Mouse (Mus musculus): ENCODE measurements around the gene Tcf19.

Tcf19 gene

DNA sequence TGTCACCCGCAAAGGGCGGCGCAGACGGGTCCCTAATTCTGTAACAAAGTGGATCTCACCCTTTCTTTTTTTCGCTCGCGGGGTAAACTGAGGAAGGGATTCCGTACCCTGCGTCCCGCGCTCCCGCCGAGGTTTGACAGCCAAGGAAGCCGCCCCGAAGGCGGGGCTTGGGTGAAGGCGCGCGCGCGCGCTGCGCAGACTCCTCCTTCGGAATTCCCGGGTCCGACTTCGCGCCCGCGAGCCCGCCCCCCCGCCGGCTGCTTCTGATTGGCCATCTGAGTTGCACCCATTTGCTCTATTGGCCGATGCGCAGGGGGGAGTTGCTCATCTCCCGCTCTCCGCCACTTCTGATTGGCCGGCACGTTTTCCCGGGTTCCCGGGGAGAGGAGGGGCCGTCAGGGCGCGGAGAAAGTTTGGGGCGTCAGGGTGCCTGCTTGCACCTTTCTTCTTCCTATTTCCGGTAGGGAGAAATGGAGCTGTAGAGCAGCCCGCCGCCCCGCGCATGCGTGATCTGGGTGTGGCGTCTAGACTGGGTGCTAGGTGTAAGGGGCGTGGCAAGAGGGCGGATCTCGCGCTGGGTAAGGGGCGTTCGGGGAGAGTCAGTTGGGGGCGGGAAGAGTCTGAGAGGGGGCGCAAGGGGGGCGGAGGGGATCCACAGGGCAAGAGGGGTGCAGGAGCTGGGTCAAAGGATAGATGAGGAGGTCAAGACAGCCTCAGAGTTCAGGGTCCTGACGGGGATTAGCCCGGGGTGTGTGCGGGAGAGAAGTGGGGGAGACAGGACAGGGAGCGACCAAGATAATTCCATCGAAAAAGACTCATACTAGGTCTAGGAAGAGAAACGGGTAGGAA, at the start of gene Tcf19, which contains the start of gene Cchcr1:
Gene Tcf19 (minus strand): TSS at position 173 of the 849 bp plus-strand sequence.
Gene Cchcr1 (plus strand): TSS at position 449 of the 849 bp plus-strand sequence.
- DNase-seq (ENCODE audit: low spot score) = peak; percentile 87

- no peak for DNase-seq (ENCODE audit: low spot score)
These were observed 41.6 kb upstream of the Tcf19 start for GRCm38 (mm10) chr17:35558216-35558615.

GRCm38 (mm10) chr17:35557351-35557750, 40.7 kb upstream of the Tcf19 start:
- DNase-seq (ENCODE audit: low spot score) = no peak

DNA sequence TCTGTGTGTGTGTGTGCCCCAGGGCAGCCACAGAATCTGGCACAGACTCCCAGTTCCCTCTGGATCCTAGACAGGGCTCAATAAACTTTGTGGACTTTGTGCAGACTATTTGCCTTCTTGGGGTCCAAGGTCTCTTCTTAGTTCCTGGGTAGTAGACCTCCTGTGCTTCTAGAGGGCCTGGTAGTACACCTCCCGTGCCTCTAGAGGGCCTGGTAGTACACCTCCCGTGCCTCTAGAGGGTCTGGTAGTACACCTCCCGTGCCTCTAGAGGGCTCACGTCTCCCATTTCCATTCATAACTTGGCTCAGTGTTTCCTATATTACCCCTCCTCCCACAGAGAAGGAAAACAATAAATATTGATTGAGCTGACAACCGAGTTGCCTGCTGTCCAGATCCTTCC, 40.2 kb upstream of the Tcf19 start:
- DNase-seq (ENCODE audit: low spot score) = no peak

DNA sequence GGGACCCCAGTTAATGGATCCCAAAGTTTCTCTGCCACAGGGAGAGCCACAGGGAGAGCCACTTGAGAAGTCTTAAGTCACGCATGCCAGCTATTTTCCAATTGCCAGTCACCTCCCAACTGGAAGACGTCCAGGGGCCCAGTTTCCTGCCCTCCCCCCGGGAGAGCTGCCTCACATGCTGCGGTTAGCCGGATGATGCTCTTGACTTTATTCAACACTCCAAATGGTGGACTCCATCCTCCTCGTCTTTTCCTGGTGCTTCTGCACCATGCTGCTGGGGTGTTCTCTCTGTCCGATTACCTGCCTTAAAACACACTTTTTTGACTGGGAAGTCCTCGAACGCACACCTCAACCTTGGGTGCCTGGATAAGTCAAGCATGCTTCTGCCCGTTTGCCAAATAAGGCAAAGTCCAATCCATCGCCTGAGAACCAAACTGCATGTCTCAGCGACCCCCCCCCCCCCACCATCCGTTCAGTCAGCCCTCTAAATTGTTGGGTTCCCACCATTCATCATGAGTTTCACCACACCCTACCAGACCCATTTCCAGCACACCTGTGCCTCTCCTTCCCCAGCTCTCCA, 39.7 kb upstream of the Tcf19 start:
- DNase-seq (ENCODE audit: low spot score) = no peak

DNA sequence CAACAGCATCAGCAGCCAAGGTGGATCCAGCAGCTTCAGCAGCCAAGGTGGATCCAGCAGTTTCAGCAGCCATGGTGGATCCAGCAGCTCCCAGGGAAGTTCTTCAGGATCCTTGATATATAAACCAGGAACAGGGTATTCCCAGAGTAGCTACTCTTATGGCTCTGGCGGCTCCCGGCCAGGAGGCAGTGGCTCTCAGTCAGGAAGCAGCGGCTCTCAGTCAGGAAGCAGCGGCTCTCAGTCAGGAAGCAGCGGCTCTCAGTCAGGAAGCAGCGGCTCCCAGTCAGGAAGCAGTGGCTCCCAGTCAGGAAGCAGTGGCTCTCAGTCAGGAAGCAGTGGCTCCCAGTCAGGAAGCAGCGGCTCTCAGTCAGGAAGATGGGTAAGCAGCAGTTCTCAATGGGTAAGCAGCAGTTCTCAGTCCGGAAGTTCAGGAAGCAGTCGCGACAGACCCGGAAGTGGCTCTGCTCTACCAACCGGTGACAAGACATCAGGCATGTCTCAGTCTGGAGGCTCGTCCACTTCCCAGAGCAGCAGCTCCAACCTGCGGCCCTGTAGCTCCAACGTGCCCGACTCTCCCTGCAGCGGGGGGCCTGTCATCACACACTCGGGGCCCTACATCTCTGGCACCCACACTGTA, 38.3 kb upstream of the Tcf19 start:
- no peak for DNase-seq (ENCODE audit: low spot score)

- no peak for DNase-seq (ENCODE audit: low spot score)
These were observed 37.7 kb upstream of the Tcf19 start for GRCm38 (mm10) chr17:35554321-35554720.

DNA sequence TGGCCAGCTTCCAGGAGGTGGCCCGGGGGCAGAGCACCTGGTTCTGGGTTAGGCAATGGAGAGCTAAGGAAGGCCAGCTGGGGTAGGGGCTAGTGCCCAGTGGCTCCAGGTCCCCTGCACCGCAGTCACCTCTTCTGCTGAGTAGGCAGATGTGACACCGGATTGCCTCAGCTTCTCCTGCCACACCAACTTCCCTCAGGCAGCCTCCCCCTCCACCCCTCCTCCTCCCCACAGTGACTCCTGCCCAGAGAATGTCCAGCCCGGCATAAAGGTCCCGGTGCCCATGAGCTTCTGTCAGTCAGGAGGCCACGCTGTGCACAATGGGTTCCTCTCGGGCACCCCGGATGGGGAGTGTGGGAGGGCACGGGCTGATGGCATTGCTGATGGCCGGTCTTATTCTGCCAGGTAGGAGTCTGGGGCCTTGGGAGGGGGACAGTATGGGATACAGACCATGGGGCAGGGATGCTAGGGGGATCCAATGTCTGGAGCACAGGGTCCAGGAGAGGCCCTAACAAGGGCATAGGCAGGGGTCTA, 35.3 kb upstream of the Tcf19 start, which contains the start of gene Cdsn:
Gene Cdsn (plus strand): TSS at position 248 of the 534 bp plus-strand sequence.
- no peak for DNase-seq (ENCODE audit: low spot score)

GRCm38 (mm10) chr17:35550871-35551270, 34.2 kb upstream of the Tcf19 start:
- DNase-seq (ENCODE audit: low spot score) = no peak

- no peak for DNase-seq (ENCODE audit: low spot score)
These were observed 33.5 kb upstream of the Tcf19 start for GRCm38 (mm10) chr17:35550143-35550494.

DNA sequence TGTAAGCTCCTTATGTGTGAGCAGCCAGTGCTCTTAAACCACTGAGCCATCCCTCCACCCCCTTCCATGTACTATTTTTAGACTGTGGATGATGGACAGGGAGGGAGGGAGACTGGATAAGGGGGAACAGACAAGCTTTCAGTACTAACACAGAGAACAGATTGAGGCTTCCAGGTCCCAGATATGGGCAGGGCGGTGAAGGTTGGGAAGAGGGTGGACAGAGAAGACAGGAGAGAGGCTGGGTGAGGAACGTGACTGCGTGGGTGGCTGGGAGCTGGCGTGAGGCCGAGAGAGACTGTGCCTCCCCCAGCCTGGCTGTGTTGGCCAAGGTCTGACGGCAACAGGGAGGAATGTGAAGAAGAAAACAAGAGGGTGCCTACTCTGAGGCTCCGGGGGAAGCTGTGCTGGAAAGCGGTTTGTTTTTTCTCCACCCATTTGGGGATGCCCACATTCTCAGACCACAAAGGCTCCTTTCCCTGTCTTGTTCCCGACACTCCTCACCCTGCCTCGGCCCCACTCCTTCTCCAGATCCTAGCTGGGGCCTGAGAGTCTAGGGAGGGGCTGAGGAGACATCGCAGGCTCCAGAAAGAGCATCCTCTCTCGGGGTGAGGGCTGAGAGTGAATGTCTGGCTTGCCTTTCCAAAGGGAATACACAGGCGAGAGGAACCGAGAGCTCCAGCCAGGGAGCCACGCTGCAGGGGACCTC, 33.0 kb upstream of the Tcf19 start:
- DNase-seq (ENCODE audit: low spot score) = peak; percentile 71

DNA sequence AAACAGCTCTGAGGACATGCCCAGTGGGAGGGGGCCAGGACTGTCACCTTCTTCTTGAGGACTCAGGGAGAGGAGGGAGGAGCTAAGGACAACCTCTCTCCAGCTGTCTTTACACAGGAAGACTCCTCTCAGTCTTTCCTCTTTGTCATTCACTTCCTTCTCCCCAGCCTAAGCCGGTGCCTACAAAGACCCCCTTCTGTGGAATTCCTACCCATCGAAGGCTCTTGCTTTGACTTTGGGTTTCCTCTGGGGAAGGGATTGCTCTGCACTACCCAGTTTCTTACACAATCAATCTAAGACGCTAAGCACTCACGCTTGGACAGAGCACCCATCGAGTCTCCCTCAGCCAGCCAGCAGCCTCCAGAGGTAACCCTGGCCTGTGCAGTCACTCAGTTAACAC, 32.0 kb upstream of the Tcf19 start:
- DNase-seq (ENCODE audit: low spot score) = no peak

DNA sequence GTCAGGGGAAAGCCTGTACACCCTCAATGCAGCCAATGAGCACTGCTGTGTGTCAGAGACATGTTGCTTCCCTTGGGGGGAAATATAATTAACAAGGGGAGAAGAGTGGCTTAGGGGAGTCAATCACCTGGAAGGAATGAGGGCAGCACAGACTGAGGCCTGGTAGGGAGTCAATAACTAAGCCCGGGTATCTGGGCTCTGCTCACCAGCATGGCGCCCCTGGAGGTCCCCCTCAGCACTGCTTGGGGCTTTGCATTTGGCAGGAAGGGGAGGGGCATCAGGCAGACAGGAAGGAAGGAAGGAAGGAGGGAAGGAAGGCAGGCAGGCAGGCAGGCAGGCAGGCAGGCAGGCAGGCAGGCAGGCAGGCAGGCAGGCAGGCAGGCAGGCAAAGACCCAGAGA, 30.8 kb upstream of the Tcf19 start:
- DNase-seq (ENCODE audit: low spot score) = no peak

GRCm38 (mm10) chr17:35544680-35545079, 28.1 kb upstream of the Tcf19 start:
- no peak for DNase-seq (ENCODE audit: low spot score)

DNA sequence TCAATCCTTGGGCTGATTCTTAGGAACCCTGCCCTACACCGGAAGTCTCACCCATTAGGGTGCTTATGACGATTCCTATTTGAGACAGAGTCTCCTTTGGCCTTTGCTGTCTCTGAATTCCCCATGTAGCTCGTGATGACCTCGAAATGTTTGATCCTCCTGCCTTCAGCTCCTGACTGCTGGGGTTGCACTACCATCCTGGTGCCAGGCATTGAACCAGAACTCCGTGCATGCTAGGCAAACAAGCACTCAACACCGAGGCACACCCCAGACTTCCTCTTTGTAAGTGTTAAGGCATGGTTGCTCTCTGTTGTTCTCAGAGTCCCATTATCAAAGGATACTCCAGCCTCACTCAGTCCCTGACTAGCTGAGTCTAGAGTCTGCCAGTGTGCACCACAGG, 27.4 kb upstream of the Tcf19 start:
- DNase-seq (ENCODE audit: low spot score) = no peak

- no peak for DNase-seq (ENCODE audit: low spot score)
These were observed 26.8 kb upstream of the Tcf19 start for GRCm38 (mm10) chr17:35543412-35543861.

DNA sequence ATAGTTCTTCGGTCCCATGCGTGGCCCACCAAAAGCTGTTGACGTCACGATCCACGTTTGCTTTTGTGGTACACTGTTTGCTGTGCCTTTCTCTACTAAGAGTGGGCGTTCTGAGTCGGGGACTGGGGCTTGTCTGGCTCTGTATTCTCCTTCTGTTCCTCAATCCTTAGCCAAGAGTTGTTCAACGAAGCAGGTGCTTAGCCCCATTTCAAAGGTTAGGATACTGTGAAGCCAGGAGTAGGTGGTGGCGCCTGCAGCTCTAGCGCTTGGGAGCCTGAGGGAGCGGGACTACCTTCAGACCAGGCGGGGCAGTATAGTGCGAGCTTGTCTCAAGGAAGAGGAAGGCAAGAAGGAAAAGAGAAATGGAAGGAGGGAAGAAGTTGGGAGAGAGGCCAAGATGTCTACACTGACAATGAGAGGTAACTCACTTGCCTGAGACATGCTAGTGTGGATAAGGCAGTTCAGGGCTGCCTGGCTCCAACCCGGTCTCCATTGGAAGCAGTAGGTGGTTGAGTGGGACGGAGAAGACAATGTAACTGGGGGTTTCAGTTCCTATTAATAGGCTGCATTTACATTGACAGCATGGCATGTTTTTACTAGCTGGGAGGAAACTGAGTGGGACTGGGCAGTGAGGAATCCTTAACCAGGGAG, 26.3 kb upstream of the Tcf19 start:
- DNase-seq (ENCODE audit: low spot score) = no peak

- no peak for DNase-seq (ENCODE audit: low spot score)
These were observed 22.9 kb upstream of the Tcf19 start for GRCm38 (mm10) chr17:35539540-35539939.

DNA sequence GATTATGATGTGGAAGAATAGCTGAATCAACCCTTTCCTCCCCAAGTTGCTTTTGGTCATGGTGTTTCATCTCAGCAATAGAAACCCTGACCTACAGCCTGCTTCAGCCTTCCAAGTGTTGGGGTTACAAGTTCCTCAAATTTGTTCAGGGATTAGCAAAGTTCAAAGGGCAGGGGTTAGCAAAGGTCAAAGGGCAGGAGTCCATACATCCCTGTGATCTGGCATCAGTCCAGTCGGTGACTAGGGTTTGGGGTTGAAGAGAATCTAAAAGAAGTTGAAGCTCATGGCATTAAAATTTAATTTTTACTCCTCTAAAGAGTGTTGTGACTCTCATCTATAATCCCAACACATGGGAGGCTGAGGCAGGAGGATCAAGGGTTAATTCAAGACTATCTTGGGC, 21.9 kb upstream of the Tcf19 start:
- DNase-seq (ENCODE audit: low spot score) = no peak

DNA sequence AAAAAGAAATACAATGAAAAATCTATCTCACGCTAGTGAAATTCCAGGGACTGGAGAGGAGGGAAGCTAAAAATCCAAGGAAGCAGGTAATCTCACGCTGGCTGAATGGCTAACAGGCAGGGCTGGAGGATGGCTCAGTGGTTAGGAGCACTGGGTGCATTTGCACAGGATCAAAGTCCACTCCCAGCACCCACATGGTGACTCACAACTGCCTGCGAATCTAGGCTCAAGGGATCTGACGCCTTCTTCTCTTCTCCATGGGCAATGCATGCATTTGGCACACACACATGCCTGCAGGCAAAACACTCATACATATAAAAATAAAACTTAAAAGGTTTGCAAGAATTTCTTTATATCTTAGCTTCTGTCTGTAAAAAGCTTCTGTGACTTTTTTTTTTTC, 20.8 kb upstream of the Tcf19 start:
- DNase-seq (ENCODE audit: low spot score) = no peak

DNA sequence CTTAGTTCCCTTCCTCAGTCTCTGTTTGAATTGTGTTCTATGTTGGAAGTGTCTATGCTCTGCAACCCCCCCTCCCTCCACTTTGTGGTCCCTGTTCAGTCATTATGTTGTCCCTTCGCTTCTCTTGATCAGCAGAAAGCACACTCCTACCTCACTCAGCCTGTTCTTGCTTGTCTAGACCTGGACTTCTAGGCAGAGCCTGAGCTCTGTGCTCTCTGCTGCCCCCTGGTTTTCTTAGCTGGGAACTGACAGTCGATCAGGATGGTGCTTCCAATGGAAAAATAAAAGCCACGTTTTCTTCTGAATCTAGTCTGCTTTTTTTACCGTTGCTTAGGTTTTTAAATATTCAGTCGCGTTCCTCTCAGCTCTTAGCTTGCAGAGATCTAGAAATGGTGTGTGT, 17.7 kb upstream of the Tcf19 start:
- DNase-seq (ENCODE audit: low spot score) = peak; percentile 67

- DNase-seq (ENCODE audit: low spot score) = no peak
These were observed 16.3 kb upstream of the Tcf19 start, which contains the start of gene Psors1c2 for GRCm38 (mm10) chr17:35532901-35533300. Gene Psors1c2 (plus strand): TSS chr17:35533201.

All from left cerebral cortex, adult 11 months (tissue).